Mouse (Mus musculus): Measurements from ENCODE around the gene Tmem45b. TPM values are rescaled to one million over a fixed set of nuclear protein-coding genes. Genes with fewer than 3 reads are reported as not detected.
"Not testable (repeated sequence)": the region's sequence is repeated elsewhere in the genome, so short reads cannot be mapped to it uniquely, and the experiment has no call there.

Tmem45b gene
- polyA plus RNA-seq (2015; fragmentation: Nextera tagmentation; extraction: Ambion mirVana), result 0.14 TPM in 1 of 2 replicates, not detected in the other

DNA sequence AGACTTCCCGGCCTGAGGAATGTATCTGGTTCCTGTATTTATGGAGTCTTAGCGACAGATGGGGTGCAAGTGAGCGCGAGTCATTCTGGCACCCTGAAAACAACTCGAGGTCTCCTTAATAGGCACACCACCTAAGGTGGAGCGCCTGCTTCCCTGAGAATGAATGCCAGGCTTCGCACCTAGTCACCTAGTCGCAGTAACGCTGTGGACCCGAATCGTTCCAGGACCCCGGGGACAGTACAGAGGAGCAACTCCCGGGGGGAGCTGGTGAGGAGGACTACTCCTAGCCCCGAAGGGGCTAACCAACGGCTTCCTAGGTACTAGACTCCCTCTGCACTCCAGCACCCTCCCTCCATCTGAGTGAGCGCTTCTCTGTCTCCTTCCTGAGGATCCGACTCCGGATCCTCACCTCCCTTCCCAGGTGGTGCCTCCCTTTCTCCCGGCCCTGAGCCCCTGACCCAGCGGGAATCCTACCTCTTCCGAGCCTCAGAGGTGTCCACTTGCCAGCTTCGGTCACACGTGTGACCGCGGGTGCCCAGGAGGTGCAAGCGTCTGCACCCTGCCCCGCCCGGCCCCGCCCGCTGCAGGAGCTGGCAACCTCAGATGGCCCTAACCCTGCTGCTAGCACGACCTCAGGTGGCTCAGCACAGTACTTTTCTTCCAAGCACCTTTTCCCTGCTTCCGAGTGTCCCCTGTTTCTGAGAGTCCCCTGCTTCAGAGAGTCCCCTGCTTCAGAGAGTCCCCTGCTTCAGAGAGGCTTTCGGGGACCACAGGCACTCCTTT, at the start of gene Tmem45b:
Gene Tmem45b, minus strand, starts transcription at position 771 of the 783 bp plus-strand sequence.
- peaks cover 12% of the 10 kb centered on the region for H3K4me1 ChIP-seq
- ATAC-seq (ENCODE audit: low FRiP score, low read depth), result no peak
- peak within 1 kb of the TSS; percentile 27 for H3K4me3 ChIP-seq
- no peak within 1 kb of the TSS for H3K9ac ChIP-seq
- H3K27ac ChIP-seq, result no peak within 1 kb of the TSS
- peaks cover 43% of the 10 kb centered on the region for H3K27me3 ChIP-seq
- no peaks in the 10 kb centered on the region for H3K9me3 ChIP-seq
- no peaks in the 10 kb centered on the region for H3K36me3 ChIP-seq
- peak within 1 kb of the TSS; percentile 53 for H3K4me2 ChIP-seq (replicated peaks)
- WGBS, result 6% methylated on average over 33 of the region's 33 CpGs

DNA sequence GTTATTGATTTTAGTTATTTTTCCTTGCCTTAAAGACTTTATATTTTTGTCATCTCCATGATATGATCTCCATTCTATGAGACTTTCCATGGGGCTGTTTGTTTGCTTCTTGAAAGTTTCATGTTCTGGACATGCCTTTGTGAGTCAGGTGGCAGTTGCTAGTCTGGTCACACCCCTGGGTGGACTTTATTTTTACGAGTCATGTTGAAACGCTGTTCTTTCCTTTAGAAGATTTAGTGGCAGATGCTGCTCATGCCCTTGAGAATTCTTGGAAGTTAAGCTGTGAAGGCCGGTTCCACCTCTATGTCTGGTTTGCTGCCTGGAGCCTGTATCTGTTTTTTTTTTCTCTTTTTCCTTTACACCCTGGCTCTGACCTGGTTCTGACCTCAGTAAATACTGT, 43.9 kb upstream of the Tmem45b start:
- Histone ChIP-seq H3K27ac (no peak overlapping the region), H3K27me3 (no peaks in the 10 kb centered on the region)
- no peak for ATAC-seq (ENCODE audit: low FRiP score, low read depth)

DNA sequence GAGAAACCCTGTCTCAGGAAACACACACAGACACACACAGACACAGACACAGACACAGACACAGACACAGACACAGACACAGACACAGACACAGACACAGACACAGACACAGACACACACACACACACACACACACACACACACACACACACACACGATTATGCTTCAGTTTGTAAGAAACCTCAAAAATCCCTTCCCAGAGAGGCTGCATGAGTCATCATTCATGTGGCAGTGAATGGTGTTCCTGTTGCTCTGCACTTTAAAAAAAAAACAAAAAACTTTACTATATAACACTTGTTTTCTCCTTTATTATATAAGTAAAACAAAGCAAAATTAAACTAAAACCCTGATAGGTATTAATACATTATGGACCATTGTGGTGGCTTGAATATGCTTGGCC, 37.0 kb upstream of the Tmem45b start:
- WGBS, result 73% methylated on average over 1 of the region's 1 CpGs
- H3K36me3 ChIP-seq; H3K4me2 ChIP-seq (replicated peaks); ATAC-seq (ENCODE audit: low FRiP score, low read depth); H3K4me3 ChIP-seq; H3K27me3 ChIP-seq; H3K4me1 ChIP-seq; H3K9me3 ChIP-seq; H3K27ac ChIP-seq; H3K9ac ChIP-seq: not testable (repeated sequence)

More for the DNA sequence above, 43.9 kb upstream of the Tmem45b start:
- Histone ChIP-seq H3K4me3 (no peak overlapping the region), H3K4me1 (no peaks in the 10 kb centered on the region), H3K36me3 (no peaks in the 10 kb centered on the region), H3K9ac (no peak overlapping the region), H3K4me2 (replicated peaks) (no peak overlapping the region), H3K9me3 (no peaks in the 10 kb centered on the region)
- 46% methylated on average over 3 of the region's 3 CpGs for WGBS

DNA sequence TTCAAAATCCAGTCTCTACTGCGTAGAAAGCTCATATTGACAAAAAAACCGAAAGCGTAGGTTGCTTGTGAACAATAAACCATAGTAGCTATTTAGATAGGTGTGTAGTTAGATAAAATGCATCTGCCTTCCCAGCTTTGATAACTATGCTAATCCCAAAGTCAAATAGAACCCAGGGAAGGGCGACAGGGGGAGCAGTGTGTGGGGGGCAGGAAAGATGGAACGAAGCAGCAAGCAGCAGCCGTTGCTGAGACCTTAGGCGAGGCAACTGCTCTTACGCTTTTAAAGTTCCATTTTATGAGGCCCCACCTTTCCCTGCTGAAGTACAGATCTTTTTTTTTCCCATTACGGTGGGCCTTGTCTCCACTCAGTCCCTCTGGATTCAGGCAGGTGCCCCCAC, 1.1 kb downstream of the Tmem45b start:
- Histone ChIP-seq H3K27me3 (peaks cover 43% of the 10 kb centered on the region), H3K36me3 (no peaks in the 10 kb centered on the region), H3K4me3 (peak overlapping the region; percentile 27; the same call in 1 of the 2 replicates), H3K27ac (no peak overlapping the region), H3K4me2 (replicated peaks) (peak overlapping the region; percentile 53), H3K9me3 (no peaks in the 10 kb centered on the region), H3K4me1 (peaks cover 12% of the 10 kb centered on the region), H3K9ac (no peak overlapping the region)
- no peak for ATAC-seq (ENCODE audit: low FRiP score, low read depth)
- 44% methylated on average over 9 of the region's 9 CpGs for WGBS

DNA sequence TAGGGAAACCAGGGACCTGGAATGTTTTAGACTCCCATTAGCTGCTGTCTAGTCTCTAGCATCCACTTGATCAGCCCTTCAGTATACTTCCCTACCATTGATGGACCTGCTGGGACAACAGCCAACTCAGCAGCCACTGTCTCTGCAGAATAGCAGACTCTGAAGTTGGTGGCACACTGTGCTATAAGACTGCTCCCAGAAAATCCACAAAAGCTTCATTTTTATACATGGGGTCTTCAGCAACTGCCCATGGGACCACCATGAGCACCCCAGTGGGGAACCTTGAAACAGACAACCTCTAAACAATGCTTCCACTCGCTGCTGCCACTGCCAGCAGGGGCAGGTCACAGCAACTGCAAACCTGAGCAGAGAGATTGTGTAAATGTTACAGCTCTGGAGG, 9.9 kb downstream of the Tmem45b start:
- H3K4me1 ChIP-seq, result peaks cover 5% of the 10 kb centered on the region; the same call in 1 of the 2 replicates
- no peaks in the 10 kb centered on the region for H3K27me3 ChIP-seq
- H3K4me2 ChIP-seq (replicated peaks), result no peak overlapping the region
- ATAC-seq (ENCODE audit: low FRiP score, low read depth), result no peak
- no peak overlapping the region for H3K4me3 ChIP-seq
- H3K9me3 ChIP-seq, result no peaks in the 10 kb centered on the region
- H3K27ac ChIP-seq, result no peak overlapping the region
- no peak overlapping the region for H3K9ac ChIP-seq
- no peaks in the 10 kb centered on the region for H3K36me3 ChIP-seq
- WGBS, result 43% methylated on average over 1 of the region's 1 CpGs

DNA sequence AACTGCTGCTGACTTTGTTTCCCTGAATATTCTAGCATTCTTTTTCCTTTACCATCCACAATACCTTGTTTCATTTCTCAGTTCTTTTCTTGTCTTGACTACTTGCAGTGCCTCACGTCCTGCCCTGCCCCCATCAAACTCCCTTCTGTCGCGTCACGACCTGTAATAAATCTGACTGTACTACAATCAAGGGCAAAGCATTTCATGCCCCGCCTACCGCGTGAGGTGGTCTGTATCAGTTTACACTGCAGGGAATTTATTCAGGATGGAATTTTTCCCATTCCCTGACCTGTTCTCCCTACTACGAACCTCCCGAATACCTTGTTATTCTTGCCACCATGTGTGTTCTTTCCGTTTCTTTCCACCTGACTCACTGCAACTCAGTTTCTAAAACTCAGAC, 12.1 kb downstream of the Tmem45b start:
- no peaks in the 10 kb centered on the region for H3K27me3 ChIP-seq
- H3K4me3 ChIP-seq, result no peak overlapping the region
- no peaks in the 10 kb centered on the region for H3K9me3 ChIP-seq
- 31% methylated on average over 10 of the region's 10 CpGs for WGBS
- H3K27ac ChIP-seq, result no peak overlapping the region
- H3K36me3 ChIP-seq, result no peaks in the 10 kb centered on the region
- no peak overlapping the region for H3K4me2 ChIP-seq (replicated peaks)
- H3K9ac ChIP-seq, result no peak overlapping the region
- ATAC-seq (ENCODE audit: low FRiP score, low read depth), result no peak
- H3K4me1 ChIP-seq, result peaks cover 5% of the 10 kb centered on the region; the same call in 1 of the 2 replicates

DNA sequence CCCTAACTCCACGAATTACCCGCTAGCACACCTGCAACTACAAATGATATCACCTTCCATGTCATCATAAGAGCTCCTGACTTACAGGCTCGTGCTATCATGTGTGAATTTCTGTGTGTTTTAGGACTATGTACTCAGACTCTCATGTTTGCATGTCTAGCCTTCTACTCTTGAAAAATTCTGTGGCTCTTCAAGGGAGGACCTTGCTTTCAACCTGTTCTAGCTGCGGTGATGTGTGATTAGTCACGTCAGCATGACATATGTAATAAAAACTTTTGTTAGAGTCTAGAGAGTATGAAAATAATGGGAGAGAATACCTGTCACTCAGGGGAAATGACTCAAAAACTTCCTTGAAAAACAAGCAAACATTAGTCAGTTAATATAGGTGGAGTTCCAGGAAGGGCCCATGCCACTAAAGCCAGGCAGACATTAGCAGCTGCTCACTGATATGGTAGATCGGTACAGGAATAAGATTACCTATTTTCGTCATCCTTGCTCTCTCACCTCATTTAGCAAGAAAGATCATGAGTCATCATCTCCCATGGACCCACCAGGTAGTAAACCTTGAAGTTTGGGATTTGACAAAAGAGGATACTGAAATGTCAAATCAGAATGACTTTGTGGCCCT, 15.0 kb downstream of the Tmem45b start:
- Histone ChIP-seq H3K27ac (no peak overlapping the region), H3K4me3 (no peak overlapping the region), H3K9me3 (no peaks in the 10 kb centered on the region), H3K9ac (no peak overlapping the region), H3K4me1 (peaks cover 5% of the 10 kb centered on the region; the same call in 1 of the 2 replicates), H3K27me3 (no peaks in the 10 kb centered on the region), H3K36me3 (no peaks in the 10 kb centered on the region), H3K4me2 (replicated peaks) (no peak overlapping the region)
- ATAC-seq (ENCODE audit: low FRiP score, low read depth), result no peak
- WGBS, result 93% methylated on average over 7 of the region's 7 CpGs

DNA sequence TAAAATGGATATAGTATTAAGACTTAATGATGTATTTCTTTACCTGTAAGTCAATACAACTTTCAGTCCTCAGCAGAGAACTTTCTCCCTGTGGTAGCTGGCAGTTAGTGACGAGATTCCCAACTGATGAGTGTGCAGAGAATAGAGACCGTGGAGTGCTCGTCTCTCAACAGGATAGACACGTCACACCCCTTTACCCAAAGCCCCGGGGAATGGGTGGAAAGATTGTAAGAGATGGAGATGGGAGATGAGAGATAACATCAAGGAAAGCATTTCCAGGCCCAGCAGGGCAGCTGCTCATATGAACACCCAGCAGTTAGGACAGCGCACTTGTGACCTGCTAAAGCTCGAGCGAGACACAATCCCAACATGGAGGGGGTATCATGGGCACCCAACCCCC, 20.0 kb downstream of the Tmem45b start:
- 77% methylated on average over 8 of the region's 8 CpGs for WGBS
- ATAC-seq (ENCODE audit: low FRiP score, low read depth), result no peak

DNA sequence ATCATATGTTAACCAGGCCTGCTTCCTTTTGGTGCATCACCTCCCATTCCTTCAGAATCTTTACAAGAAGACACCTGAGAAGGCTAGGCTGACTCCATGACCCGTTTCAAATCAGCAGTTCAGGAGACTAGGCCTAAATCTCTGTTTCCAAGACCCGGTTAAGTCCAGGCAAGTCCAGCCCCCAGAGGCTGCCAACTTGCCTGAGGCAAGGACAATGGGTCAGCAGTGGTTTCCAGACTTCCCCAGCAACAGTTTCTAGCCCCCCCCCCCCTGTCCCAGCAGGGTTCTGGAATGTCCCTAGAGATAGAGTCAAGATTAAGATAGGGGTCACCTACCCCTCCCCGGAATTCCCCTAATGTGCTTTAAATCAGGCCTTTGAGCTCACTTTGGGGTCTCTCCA, 22.8 kb downstream of the Tmem45b start:
- no peak overlapping the region for H3K9ac ChIP-seq
- no peak overlapping the region for H3K4me2 ChIP-seq (replicated peaks)
- no peak overlapping the region for H3K4me3 ChIP-seq
- no peak overlapping the region for H3K27ac ChIP-seq
- no peak for ATAC-seq (ENCODE audit: low FRiP score, low read depth)
- no peaks in the 10 kb centered on the region for H3K9me3 ChIP-seq
- 84% methylated on average over 3 of the region's 3 CpGs for WGBS
- H3K4me1 ChIP-seq, result no peaks in the 10 kb centered on the region
- no peaks in the 10 kb centered on the region for H3K27me3 ChIP-seq
- H3K36me3 ChIP-seq, result no peaks in the 10 kb centered on the region

More for the DNA sequence above, 20.0 kb downstream of the Tmem45b start:
- Histone ChIP-seq H3K4me3 (no peak overlapping the region), H3K36me3 (no peaks in the 10 kb centered on the region), H3K27me3 (no peaks in the 10 kb centered on the region), H3K9me3 (no peaks in the 10 kb centered on the region), H3K9ac (no peak overlapping the region), H3K27ac (no peak overlapping the region), H3K4me2 (replicated peaks) (no peak overlapping the region), H3K4me1 (no peaks in the 10 kb centered on the region)

DNA sequence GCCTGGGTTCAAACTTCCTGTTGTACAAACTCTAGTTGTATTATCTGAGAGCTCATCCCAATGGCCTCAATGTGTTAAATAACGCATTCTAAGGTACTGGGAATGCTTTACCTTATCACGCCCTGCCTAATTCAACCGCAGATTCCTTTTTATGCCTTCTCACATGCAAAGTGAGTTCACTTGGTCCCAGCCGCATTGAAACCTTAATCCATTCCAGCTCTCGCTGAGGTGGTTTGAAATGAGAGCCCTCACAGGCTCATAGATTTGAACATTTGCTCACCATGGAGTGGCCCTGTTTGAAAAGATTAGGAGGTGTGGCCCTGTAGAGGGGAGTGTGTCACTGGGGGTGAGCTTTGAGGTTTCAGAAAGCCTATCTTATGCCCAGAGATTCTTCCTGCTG, 23.9 kb downstream of the Tmem45b start:
- no peak overlapping the region for H3K27ac ChIP-seq
- no peak overlapping the region for H3K4me3 ChIP-seq
- H3K9me3 ChIP-seq, result no peaks in the 10 kb centered on the region
- H3K9ac ChIP-seq, result no peak overlapping the region
- no peak overlapping the region for H3K4me2 ChIP-seq (replicated peaks)
- WGBS, result 83% methylated on average over 5 of the region's 5 CpGs
- H3K4me1 ChIP-seq, result no peaks in the 10 kb centered on the region
- no peak for ATAC-seq (ENCODE audit: low FRiP score, low read depth)
- H3K36me3 ChIP-seq, result no peaks in the 10 kb centered on the region
- H3K27me3 ChIP-seq, result no peaks in the 10 kb centered on the region

DNA sequence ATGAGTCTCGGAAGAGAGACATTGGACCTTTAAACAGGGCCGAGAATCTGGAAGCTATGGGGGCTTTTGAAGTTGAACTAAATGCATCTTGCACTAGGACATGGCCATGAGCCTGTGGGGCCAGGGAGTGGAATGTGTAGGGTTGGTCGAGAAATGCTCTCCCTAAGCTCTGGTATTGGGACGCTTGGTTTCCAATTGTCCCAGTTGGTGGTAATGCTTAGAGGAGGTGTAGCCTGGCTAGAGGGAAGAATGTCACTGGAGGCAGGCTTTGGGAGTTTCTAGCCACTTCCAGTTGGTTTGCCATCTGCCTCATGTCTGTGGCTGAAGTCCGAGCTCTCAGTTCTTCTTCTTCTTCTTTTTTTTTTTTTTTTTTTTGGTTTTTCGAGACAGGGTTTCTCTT, 24.9 kb downstream of the Tmem45b start:
- no peak for ATAC-seq (ENCODE audit: low FRiP score, low read depth)
- Histone ChIP-seq H3K36me3 (no peaks in the 10 kb centered on the region), H3K27ac (no peak overlapping the region), H3K27me3 (no peaks in the 10 kb centered on the region), H3K4me3 (no peak overlapping the region), H3K9me3 (no peaks in the 10 kb centered on the region), H3K4me1 (no peaks in the 10 kb centered on the region), H3K4me2 (replicated peaks) (no peak overlapping the region), H3K9ac (no peak overlapping the region)
- 84% methylated on average over 5 of the region's 6 CpGs for WGBS

DNA sequence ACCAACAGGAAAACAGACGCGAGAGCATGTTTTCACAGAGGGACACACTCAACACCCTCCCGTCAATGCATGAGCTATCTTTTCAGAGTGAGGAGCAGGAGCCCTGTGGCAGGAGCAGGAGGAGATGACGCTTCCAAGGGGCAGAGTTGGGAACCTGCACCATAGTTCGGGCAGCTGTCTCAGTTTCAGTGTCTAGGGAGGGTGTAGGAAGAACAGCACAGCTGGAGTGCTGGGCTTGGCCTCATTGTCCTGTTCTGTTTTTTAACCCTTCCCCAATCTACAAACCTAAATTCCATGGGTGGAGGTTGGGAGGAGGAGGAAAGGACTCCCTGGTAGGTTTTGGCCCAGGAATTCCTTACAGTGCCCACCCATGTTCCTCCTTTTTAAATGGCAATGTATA, 25.4 kb downstream of the Tmem45b start:
- H3K27me3 ChIP-seq, result no peaks in the 10 kb centered on the region
- no peak overlapping the region for H3K4me2 ChIP-seq (replicated peaks)
- no peak overlapping the region for H3K4me3 ChIP-seq
- H3K36me3 ChIP-seq, result no peaks in the 10 kb centered on the region
- H3K27ac ChIP-seq, result no peak overlapping the region
- H3K4me1 ChIP-seq, result no peaks in the 10 kb centered on the region
- no peak for ATAC-seq (ENCODE audit: low FRiP score, low read depth)
- H3K9ac ChIP-seq, result no peak overlapping the region
- whole genome bisulfite sequencing, result 68% methylated on average over 5 of the region's 5 CpGs
- no peaks in the 10 kb centered on the region for H3K9me3 ChIP-seq

All from limb, embryonic 13.5 days (tissue).